Mouse (Mus musculus) colon, adult 2 months (tissue): Measurements from ENCODE around the gene Lrrc56. TPM values are rescaled to one million over a fixed set of nuclear protein-coding genes. Genes with fewer than 3 reads are reported as not detected.

Source experiments
- polyA plus RNA-seq: library from polyadenylated mRNA; depleted of rRNA; stranded (reverse); fragments of >200 nt; gene quantifications from 2 replicates; pipeline ENCODE4 v1.2.3, GENCODE M21; 2012; rRNA removed

Lrrc56 gene
- polyA plus RNA-seq: 11.4 and 11.6 TPM in 2 replicates

DNA sequence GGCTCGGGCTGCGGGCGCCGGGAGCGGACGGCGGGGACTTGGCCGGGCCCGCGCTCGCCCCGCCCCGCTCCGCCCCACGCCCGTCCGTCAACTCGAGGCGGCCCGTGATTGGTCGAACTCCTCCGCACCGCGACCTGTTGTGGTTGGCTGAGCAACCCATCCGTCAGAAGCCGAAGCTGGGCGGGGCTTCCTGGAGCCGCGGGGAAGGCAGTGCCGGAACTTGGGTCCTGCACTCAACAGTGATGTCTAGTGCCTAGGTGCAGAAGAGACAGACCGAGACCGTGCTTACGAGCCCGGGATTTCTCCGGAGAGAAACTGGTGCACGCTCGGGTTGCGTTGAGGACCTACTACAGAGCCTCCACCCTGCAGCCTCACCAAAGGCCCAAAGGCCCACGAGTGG, at the start of gene Lrrc56, which contains the start of gene Hras:
TSS of gene Lrrc56 (plus strand) at position 210 of the 400 bp plus-strand sequence.
TSS of gene Hras (minus strand) at position 58 of the 400 bp plus-strand sequence.

GRCm38 (mm10) chr7:141172116-141173006, 21.6 kb upstream of the Lrrc56 start, which contains the start of gene Rnh1:
Gene Rnh1, minus strand, starts transcription at chr7:141172857.

DNA sequence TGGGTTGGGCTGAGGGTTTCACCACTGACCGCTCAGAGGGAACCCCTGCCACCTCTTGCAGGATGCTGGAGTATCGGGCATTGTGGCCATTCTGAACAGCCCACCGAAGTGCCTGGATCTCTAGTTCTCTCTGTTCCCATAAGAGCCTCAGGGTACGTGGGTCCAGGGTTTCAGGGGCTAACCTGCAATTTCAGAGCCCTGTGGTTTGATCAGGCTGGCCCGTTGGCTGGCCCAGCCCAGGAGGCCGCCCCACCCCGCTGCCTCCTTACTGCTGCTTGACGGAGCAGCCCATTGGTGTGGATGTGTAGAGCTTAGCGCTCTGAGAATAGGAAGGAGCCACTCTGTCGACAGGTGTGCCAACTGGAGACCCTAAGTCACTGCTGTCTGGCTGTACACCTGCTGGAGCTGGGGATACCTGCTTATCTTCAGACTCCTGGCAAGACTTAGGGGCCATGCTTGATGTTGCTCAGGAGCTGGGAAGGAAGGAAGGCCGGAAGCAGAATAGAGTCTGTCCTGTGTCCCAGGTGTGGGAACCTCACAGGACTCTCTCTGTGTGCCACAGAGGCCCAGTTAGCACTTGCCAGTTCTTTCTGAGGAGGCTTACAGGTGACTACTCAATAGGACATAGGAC, 19.8 kb downstream of the Lrrc56 start, which contains the start of gene Lmntd2:
TSS of gene Lmntd2 (minus strand) at position 476 of the 631 bp plus-strand sequence.

GRCm38 (mm10) chr7:141215101-141215879, 21.3 kb downstream of the Lrrc56 start, which contains the start of gene Rassf7:
Gene Rassf7, plus strand, starts transcription at chr7:141215860.

DNA sequence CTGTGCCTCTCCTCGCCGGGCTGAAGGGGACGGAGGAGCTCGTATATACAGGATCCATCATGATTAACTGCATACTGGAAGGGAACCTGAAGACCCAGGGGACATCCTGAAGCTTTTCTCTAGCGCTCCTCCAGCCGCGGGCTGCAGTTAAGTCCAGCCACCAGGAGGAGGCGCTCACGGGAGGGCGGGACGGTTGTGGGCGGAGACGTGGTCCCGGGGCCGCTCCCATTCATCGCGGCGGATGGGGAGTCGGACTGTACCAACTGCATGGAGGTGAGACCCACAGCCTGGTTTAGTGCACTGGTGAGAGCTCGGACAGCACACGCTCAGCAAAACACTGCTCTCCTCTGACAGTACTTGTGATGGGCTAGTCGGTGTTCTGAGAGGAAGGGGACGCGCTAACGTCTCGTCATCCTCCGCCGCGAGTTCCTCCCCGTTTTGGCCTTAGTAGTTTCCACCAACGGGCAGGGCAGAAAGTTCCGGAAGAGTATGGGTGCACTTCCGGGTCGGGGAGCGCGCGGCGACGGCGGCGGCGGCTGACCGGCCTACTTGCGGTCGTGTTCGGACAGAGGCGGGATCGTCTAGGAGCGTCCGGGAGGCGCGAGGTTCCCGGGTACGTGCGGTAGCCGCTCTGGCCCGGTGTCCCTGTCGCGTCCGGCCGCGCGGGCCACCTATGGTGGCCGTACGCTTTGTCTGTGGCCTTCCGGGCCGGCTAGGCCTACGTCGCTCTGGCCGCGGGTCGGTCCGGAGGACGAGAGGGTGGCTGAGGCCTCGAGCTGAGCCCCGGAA, 34.5 kb downstream of the Lrrc56 start, which contains the start of gene Phrf1:
TSS of gene Phrf1 (plus strand) at position 506 of the 789 bp plus-strand sequence.

Other genes with a start within 250 kb of the Lrrc56 start
- 1.5 and 1.6 TPM in 2 replicates for gene Ifitm5, start 243.9 kb upstream of the Lrrc56 start, polyA plus RNA-seq
- gene Gm45717, start 238.2 kb upstream of the Lrrc56 start, polyA plus RNA-seq: not detected in 2 replicates
- gene Ifitm2, start 238.2 kb upstream of the Lrrc56 start, polyA plus RNA-seq: 481 and 681 TPM in 2 replicates
- gene Ifitm1, start 226.9 kb upstream of the Lrrc56 start, polyA plus RNA-seq: 83.6 and 107 TPM in 2 replicates
- 135 and 161 TPM in 2 replicates for gene Ifitm3, start 183.4 kb upstream of the Lrrc56 start, polyA plus RNA-seq
- 1.1 and 2.9 TPM in 2 replicates for gene Ifitm6, start 176.2 kb upstream of the Lrrc56 start, polyA plus RNA-seq
- gene Gm17387, start 165.0 kb upstream of the Lrrc56 start, polyA plus RNA-seq: not detected in 2 replicates
- gene B4galnt4, start 133.1 kb upstream of the Lrrc56 start, polyA plus RNA-seq: 3.7 and 5.0 TPM in 2 replicates
- 141 and 148 TPM in 2 replicates for gene Pkp3, start 115.9 kb upstream of the Lrrc56 start, polyA plus RNA-seq
- 41.9 and 54.5 TPM in 2 replicates for gene Sigirr, start 93.6 kb upstream of the Lrrc56 start, polyA plus RNA-seq
- gene Ano9, start 76.4 kb upstream of the Lrrc56 start, polyA plus RNA-seq: 60.4 and 80.5 TPM in 2 replicates
- 29.2 and 32.7 TPM in 2 replicates for gene Ptdss2, start 71.8 kb upstream of the Lrrc56 start, polyA plus RNA-seq
- gene Rnh1, start 21.3 kb upstream of the Lrrc56 start, polyA plus RNA-seq: 140 and 158 TPM in 2 replicates
- 86.0 and 86.1 TPM in 2 replicates for gene Hras, start 152 bp upstream of the Lrrc56 start, polyA plus RNA-seq
- 11.8 and 12.9 TPM in 2 replicates for gene Lmntd2, start 19.9 kb downstream of the Lrrc56 start, polyA plus RNA-seq
- gene Rassf7, start 21.7 kb downstream of the Lrrc56 start, polyA plus RNA-seq: 224 and 235 TPM in 2 replicates
- 20.1 and 28.0 TPM in 2 replicates for gene Phrf1, start 34.6 kb downstream of the Lrrc56 start, polyA plus RNA-seq
- gene Irf7, start 72.3 kb downstream of the Lrrc56 start, polyA plus RNA-seq: 200 and 285 TPM in 2 replicates
- 405 and 478 TPM in 2 replicates for gene Cdhr5, start 82.6 kb downstream of the Lrrc56 start, polyA plus RNA-seq
- gene Sct, start 85.0 kb downstream of the Lrrc56 start, polyA plus RNA-seq: 105 and 193 TPM in 2 replicates
- 0.13 and 0.29 TPM in 2 replicates for gene Drd4, start 97.8 kb downstream of the Lrrc56 start, polyA plus RNA-seq
- gene Deaf1, start 133.5 kb downstream of the Lrrc56 start, polyA plus RNA-seq: 21.1 and 26.0 TPM in 2 replicates
- gene Tmem80, start 133.6 kb downstream of the Lrrc56 start, polyA plus RNA-seq: 22.3 and 31.1 TPM in 2 replicates
- 257 and 334 TPM in 2 replicates for gene Eps8l2, start 144.7 kb downstream of the Lrrc56 start, polyA plus RNA-seq
- gene Taldo1, start 198.0 kb downstream of the Lrrc56 start, polyA plus RNA-seq: 262 and 282 TPM in 2 replicates
- gene Gatd1, start 220.0 kb downstream of the Lrrc56 start, polyA plus RNA-seq: 61.5 and 75.6 TPM in 2 replicates
- 2.0 and 2.2 TPM in 2 replicates for gene Cend1, start 235.3 kb downstream of the Lrrc56 start, polyA plus RNA-seq
- gene Slc25a22, start 243.7 kb downstream of the Lrrc56 start, polyA plus RNA-seq: 65.1 and 72.7 TPM in 2 replicates
- gene Pidd1, start 249.9 kb downstream of the Lrrc56 start, polyA plus RNA-seq: 11.9 and 14.2 TPM in 2 replicates